Mouse (Mus musculus): ENCODE measurements around the gene Mfsd10. TPM values are rescaled to one million over a fixed set of nuclear protein-coding genes. Genes with fewer than 3 reads are reported as not detected.

Mfsd10 gene
- polyA plus RNA-seq, 1 experiment from 2014 or later, result 148 TPM

DNA sequence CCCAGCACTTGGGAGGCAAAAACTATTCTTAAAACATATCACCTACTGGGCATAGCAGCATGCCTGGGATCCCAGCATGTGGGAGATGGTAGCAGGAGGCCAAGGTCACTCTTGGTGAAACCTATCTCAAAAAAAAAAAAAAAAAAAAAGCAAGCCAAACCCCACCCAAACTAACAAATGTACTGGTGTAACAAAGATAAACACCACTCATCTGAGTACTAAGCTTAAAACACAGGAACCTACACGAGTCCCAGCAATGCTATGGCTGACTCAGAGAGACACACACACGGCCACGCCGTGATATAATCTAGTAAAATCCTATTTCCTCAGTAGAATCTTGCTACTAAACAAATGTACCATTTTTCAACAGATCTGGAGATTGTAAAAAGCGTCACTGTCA is 15.9 kb upstream of the Mfsd10 start:
- H3K4me3 ChIP-seq (ENCODE audit: low read length), result no peak overlapping the region
- peaks cover 56% of the 10 kb centered on the region for H3K36me3 ChIP-seq (ENCODE audit: control insufficient read depth, insufficient read depth, low read length)
- H3K4me1 ChIP-seq (replicated peaks; ENCODE audit: control insufficient read depth, insufficient read depth, low read length), result no peaks in the 10 kb centered on the region
- no peak for ATAC-seq (ENCODE audit: low read depth)
- no peak overlapping the region for H3K9ac ChIP-seq (ENCODE audit: low read length)
- 90% methylated on average over 5 of the region's 5 CpGs for WGBS
- H3K9me3 ChIP-seq (ENCODE audit: control insufficient read depth, low read length), result no peaks in the 10 kb centered on the region
- no peak overlapping the region for H3K4me2 ChIP-seq (ENCODE audit: low read depth, low read length)
- no peaks in the 10 kb centered on the region for H3K27me3 ChIP-seq (ENCODE audit: control insufficient read depth, insufficient read depth, low read depth, low read length)
- no peak overlapping the region for H3K27ac ChIP-seq (ENCODE audit: low read length)

DNA sequence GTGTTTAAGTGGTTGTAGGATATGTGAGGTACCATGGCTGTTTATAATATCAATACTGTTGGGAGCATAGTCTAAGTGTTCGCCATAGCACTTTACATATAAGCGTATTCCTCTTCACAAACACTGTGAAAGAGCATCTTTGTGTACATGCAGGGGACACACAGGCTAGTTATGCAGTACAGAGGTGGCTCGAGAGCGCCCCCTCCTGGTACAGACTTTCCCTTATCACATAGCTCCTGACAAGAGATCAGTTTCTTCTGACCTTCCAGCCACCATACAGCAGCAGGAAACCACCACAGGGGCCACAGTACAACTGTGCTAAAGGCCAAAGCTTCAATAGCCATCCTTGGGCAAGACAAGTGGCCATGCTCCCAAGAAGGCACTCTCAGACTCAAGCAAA is 10.6 kb upstream of the Mfsd10 start:
- no peak overlapping the region for H3K4me2 ChIP-seq (ENCODE audit: low read depth, low read length)
- ATAC-seq (ENCODE audit: low read depth), result 0 out of 2 replicates have a peak, but pooled peaks have one; percentile 17
- no peaks in the 10 kb centered on the region for H3K4me1 ChIP-seq (replicated peaks; ENCODE audit: control insufficient read depth, insufficient read depth, low read length)
- H3K27me3 ChIP-seq (ENCODE audit: control insufficient read depth, insufficient read depth, low read depth, low read length), result no peaks in the 10 kb centered on the region
- H3K9me3 ChIP-seq (ENCODE audit: control insufficient read depth, low read length), result no peaks in the 10 kb centered on the region
- peaks cover 62% of the 10 kb centered on the region for H3K36me3 ChIP-seq (ENCODE audit: control insufficient read depth, insufficient read depth, low read length)
- 46% methylated on average over 4 of the region's 4 CpGs for WGBS
- no peak overlapping the region for H3K9ac ChIP-seq (ENCODE audit: low read length)
- H3K4me3 ChIP-seq (ENCODE audit: low read length), result no peak overlapping the region
- no peak overlapping the region for H3K27ac ChIP-seq (ENCODE audit: low read length)

DNA sequence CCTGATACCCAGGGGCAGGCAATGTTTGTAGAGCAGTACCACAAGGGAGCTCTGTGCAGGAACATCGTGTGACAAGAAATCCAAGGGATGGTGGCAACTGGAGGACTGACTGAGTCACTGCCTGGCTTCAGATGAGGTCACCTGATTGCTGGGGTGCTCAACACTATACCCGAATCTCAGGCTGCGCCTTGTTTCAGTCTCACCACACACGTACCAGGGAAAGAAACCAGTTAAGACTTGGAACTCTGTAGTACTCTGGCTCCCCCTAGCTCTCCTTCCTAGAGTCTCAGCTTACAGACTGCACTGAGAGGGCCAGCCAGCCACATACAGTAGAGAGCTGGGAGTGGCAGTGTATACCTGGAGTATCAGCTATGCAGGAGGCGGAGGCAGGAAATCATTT is 5.9 kb upstream of the Mfsd10 start:
- Histone ChIP-seq H3K27ac (ENCODE audit: low read length) (no peak overlapping the region), H3K4me2 (ENCODE audit: low read depth, low read length) (no peak overlapping the region), H3K4me3 (ENCODE audit: low read length) (no peak overlapping the region), H3K9me3 (ENCODE audit: control insufficient read depth, low read length) (no peaks in the 10 kb centered on the region), H3K36me3 (ENCODE audit: control insufficient read depth, insufficient read depth, low read length) (peaks cover 52% of the 10 kb centered on the region), H3K4me1 (replicated peaks; ENCODE audit: control insufficient read depth, insufficient read depth, low read length) (no peaks in the 10 kb centered on the region), H3K27me3 (ENCODE audit: control insufficient read depth, insufficient read depth, low read depth, low read length) (no peaks in the 10 kb centered on the region), H3K9ac (ENCODE audit: low read length) (no peak overlapping the region)
- ATAC-seq (ENCODE audit: low read depth), result peak; percentile 82
- 62% methylated on average over 5 of the region's 5 CpGs for WGBS

DNA sequence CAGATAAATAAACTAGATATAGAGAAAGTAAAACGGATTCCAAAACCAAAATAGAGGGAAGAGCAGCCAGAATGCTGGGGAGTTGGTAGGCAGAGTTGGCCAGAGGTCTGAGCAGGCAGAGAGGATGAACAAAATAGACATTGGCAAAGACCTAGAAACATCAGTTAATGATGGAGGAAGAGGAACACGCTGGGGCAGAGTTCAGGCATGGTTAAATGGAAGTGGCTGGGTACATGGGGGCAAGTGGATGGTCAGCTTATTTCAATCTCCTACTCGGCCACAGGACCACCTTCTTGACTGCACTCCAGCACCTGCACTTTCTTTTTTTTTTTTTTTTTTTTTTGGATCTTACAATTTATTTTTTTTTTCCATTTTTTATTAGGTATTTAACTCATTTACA is 5.0 kb upstream of the Mfsd10 start:
- ATAC-seq (ENCODE audit: low read depth), result no peak
- 82% methylated on average over 3 of the region's 3 CpGs for WGBS
- Histone ChIP-seq H3K36me3 (ENCODE audit: control insufficient read depth, insufficient read depth, low read length) (peaks cover 45% of the 10 kb centered on the region), H3K4me1 (replicated peaks; ENCODE audit: control insufficient read depth, insufficient read depth, low read length) (peaks cover 7% of the 10 kb centered on the region), H3K27me3 (ENCODE audit: control insufficient read depth, insufficient read depth, low read depth, low read length) (no peaks in the 10 kb centered on the region), H3K9me3 (ENCODE audit: control insufficient read depth, low read length) (no peaks in the 10 kb centered on the region), H3K4me2 (ENCODE audit: low read depth, low read length) (no peak overlapping the region), H3K9ac (ENCODE audit: low read length) (no peak overlapping the region), H3K4me3 (ENCODE audit: low read length) (no peak overlapping the region), H3K27ac (ENCODE audit: low read length) (no peak overlapping the region)

DNA sequence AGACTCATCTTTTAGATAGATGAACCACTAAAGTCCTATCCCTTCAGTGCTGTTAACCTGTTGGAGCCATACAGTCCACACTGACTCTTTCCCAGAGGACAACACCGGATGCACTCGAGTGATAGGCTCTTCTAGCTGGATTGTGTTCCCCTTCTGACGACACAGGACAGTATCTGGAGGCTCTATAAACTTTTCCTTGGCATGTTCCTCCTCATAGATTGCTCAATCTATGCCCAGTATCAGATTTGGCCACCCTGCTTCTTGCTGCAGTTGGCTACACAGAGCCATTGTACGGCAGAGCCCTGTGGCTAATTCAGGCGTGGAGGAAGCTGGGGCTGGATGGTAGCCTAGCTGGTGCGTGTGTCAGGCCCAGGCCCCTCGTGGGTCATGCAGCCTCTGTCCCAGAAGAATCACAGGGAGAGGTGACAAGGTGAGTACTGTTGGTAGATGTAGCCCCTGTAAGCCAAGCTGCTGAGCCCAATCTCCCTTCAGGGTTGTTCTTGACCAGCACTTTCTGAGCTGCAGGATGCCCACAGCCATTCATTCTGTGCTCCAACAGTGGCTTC is 662 bp upstream of the Mfsd10 start:
- H3K4me2 ChIP-seq (ENCODE audit: low read depth, low read length), result peak overlapping the region; percentile 94
- peak overlapping the region; percentile 80 for H3K9ac ChIP-seq (ENCODE audit: low read length)
- H3K9me3 ChIP-seq (ENCODE audit: control insufficient read depth, low read length), result no peaks in the 10 kb centered on the region
- peak overlapping the region; percentile 93 for H3K27ac ChIP-seq (ENCODE audit: low read length)
- no peaks in the 10 kb centered on the region for H3K27me3 ChIP-seq (ENCODE audit: control insufficient read depth, insufficient read depth, low read depth, low read length)
- H3K4me1 ChIP-seq (replicated peaks; ENCODE audit: control insufficient read depth, insufficient read depth, low read length), result peaks cover 18% of the 10 kb centered on the region
- peak overlapping the region; percentile 76; the same call in 1 of the 2 replicates for H3K4me3 ChIP-seq (ENCODE audit: low read length)
- peaks cover 33% of the 10 kb centered on the region for H3K36me3 ChIP-seq (ENCODE audit: control insufficient read depth, insufficient read depth, low read length)
- ATAC-seq (ENCODE audit: low read depth), result no peak
- 66% methylated on average over 7 of the region's 7 CpGs for WGBS

DNA sequence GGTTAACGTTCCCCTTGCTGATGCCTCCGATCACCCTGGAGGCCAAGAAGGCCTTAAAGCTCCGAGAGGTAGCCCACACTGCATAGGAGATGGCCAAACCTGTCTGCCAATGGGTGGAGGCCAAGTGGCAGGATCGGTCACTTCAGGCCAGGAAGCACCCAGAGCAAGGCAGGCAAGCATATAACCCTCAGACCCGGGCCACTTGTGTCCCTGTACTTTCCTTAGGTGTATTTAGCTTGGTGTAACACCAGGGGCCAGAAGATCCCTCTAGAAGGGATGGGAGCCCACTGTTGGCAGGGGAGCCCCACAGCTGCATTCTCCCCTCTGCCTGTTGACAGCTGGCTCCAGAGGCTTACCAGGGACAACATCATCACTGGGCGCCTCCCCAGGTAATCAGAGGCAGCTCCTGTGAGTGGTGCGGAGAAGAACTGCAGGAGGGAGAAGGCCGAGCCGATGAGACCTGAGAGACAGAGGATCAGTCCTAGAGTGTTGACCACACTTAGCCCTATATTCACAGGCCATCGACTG is 1.3 kb downstream of the Mfsd10 start:
- peaks cover 18% of the 10 kb centered on the region for H3K4me1 ChIP-seq (replicated peaks; ENCODE audit: control insufficient read depth, insufficient read depth, low read length)
- WGBS, result 51% methylated on average over 10 of the region's 10 CpGs
- H3K4me3 ChIP-seq (ENCODE audit: low read length), result peak overlapping the region; percentile 76
- H3K27ac ChIP-seq (ENCODE audit: low read length), result no peak overlapping the region
- H3K9me3 ChIP-seq (ENCODE audit: control insufficient read depth, low read length), result no peaks in the 10 kb centered on the region
- H3K27me3 ChIP-seq (ENCODE audit: control insufficient read depth, insufficient read depth, low read depth, low read length), result no peaks in the 10 kb centered on the region
- peak overlapping the region; percentile 94 for H3K4me2 ChIP-seq (ENCODE audit: low read depth, low read length)
- no peak for ATAC-seq (ENCODE audit: low read depth)
- peak overlapping the region; percentile 80 for H3K9ac ChIP-seq (ENCODE audit: low read length)
- H3K36me3 ChIP-seq (ENCODE audit: control insufficient read depth, insufficient read depth, low read length), result peaks cover 38% of the 10 kb centered on the region

DNA sequence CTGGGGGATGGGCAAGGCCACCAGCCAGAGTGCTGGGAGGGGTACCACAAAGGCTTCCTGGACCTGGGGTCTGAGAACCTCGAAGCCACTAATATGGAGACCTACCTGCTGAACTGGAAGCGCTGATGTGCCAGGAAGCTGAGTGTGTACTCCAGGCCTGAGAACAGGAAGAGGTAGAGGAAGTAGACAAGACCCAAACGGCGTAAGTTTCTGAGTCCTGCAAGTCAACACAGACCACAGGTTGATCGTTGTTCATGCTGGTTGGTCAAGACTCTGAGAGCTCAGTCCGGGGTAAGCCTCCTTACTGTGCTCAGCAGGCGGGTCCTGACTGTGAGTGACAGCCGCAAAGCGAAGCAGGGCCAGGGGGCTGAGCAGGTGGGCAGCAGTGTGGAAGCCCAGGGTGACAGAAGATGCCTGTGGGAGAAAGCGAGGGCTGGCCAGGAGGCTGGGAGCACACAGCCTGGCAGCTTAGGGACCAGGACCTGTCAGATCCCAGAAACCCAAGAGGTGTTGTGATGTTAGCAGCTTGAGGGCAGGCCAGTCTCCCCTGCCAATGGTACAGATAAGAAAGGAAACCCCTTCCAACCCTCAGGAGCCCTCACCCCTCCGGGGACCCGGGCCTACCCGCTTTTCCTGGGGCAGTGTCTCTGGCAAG is 2.1 kb downstream of the Mfsd10 start:
- Histone ChIP-seq H3K27ac (ENCODE audit: low read length) (no peak overlapping the region), H3K27me3 (ENCODE audit: control insufficient read depth, insufficient read depth, low read depth, low read length) (no peaks in the 10 kb centered on the region), H3K4me3 (ENCODE audit: low read length) (no peak overlapping the region), H3K4me1 (replicated peaks; ENCODE audit: control insufficient read depth, insufficient read depth, low read length) (peaks cover 18% of the 10 kb centered on the region), H3K9ac (ENCODE audit: low read length) (0 out of 2 replicates have a peak overlapping the region, but pooled peaks have one; percentile 21), H3K36me3 (ENCODE audit: control insufficient read depth, insufficient read depth, low read length) (peaks cover 41% of the 10 kb centered on the region), H3K9me3 (ENCODE audit: control insufficient read depth, low read length) (no peaks in the 10 kb centered on the region), H3K4me2 (ENCODE audit: low read depth, low read length) (no peak overlapping the region)
- ATAC-seq (ENCODE audit: low read depth), result no peak
- WGBS, result 81% methylated on average over 13 of the region's 13 CpGs

DNA sequence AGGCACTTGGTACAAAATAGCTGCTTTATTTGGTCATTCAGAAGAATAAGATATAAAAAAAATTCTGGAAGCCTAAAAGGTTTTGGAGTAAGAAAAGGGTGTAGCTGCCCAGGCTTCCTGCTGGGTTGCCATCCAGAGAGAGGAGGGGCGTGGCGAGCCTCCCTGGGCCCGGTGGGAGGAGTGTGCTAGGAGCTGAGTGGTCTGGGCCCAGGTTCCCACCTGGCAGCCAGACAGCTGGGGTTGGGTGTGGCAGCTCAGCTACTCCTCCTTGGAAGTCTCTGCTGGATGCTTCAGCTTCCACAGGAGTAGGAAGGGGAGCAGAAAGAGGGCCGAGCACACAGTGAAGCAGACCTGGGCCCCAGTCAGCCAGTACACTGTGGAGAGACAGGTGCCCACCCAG is 3.4 kb downstream of the Mfsd10 start:
- no peaks in the 10 kb centered on the region for H3K9me3 ChIP-seq (ENCODE audit: control insufficient read depth, low read length)
- WGBS, result 56% methylated on average over 4 of the region's 4 CpGs
- peaks cover 31% of the 10 kb centered on the region for H3K36me3 ChIP-seq (ENCODE audit: control insufficient read depth, insufficient read depth, low read length)
- 0 out of 2 replicates have a peak, but pooled peaks have one; percentile 5 for ATAC-seq (ENCODE audit: low read depth)
- H3K9ac ChIP-seq (ENCODE audit: low read length), result no peak overlapping the region
- no peak overlapping the region for H3K4me2 ChIP-seq (ENCODE audit: low read depth, low read length)
- H3K27ac ChIP-seq (ENCODE audit: low read length), result no peak overlapping the region
- no peaks in the 10 kb centered on the region for H3K27me3 ChIP-seq (ENCODE audit: control insufficient read depth, insufficient read depth, low read depth, low read length)
- peaks cover 18% of the 10 kb centered on the region for H3K4me1 ChIP-seq (replicated peaks; ENCODE audit: control insufficient read depth, insufficient read depth, low read length)
- H3K4me3 ChIP-seq (ENCODE audit: low read length), result no peak overlapping the region

DNA sequence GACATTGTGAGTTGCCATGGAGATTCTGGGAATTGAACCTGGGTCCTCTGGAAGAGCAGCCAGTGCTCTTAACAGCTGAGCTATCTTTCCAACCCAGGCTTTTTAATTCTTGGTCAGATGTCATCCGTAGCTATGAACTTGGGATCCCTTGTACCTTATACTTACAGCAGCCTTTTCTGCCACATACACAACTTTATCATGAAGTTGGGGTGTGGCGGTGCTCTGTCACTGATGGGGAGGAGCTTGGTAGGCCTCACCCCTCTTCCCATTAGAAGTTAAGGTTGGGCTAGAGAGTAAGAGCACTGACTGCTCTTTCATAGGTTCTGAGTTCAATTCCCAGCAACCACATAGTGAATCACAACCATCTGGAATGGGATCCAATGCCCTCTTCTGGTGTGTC is 4.0 kb downstream of the Mfsd10 start:
- H3K27me3 ChIP-seq (ENCODE audit: control insufficient read depth, insufficient read depth, low read depth, low read length), result no peaks in the 10 kb centered on the region
- no peak overlapping the region for H3K4me3 ChIP-seq (ENCODE audit: low read length)
- no peak overlapping the region for H3K9ac ChIP-seq (ENCODE audit: low read length)
- H3K27ac ChIP-seq (ENCODE audit: low read length), result no peak overlapping the region
- peaks cover 18% of the 10 kb centered on the region for H3K4me1 ChIP-seq (replicated peaks; ENCODE audit: control insufficient read depth, insufficient read depth, low read length)
- H3K9me3 ChIP-seq (ENCODE audit: control insufficient read depth, low read length), result no peaks in the 10 kb centered on the region
- H3K36me3 ChIP-seq (ENCODE audit: control insufficient read depth, insufficient read depth, low read length), result peaks cover 36% of the 10 kb centered on the region
- ATAC-seq (ENCODE audit: low read depth), result no peak
- no peak overlapping the region for H3K4me2 ChIP-seq (ENCODE audit: low read depth, low read length)
- WGBS, result 94% methylated on average over 2 of the region's 2 CpGs

All from lung, embryonic 16.5 days (tissue).